Mouse (Mus musculus) splenic B cell, adult 2 months (primary cell): ENCODE data around the gene Fgf8.

Experiments used
- DNase-seq: peaks from one replicate; pipeline ENCODE4 v3.0.0-alpha.2; 2011; ENCODE audit warnings: low read depth, low spot score
- H3K27me3 ChIP-seq: 2 replicates; pipeline ENCODE4 v1.6.1; 2012; ENCODE audit warnings: mild to moderate bottlenecking, low read length, moderate library complexity, mixed read lengths; ENCODE audit not compliant: control insufficient read depth, poor library complexity, insufficient read depth, severe bottlenecking
- H3K36me3 ChIP-seq: 2 replicates; pipeline ENCODE4 v1.6.1; 2012; ENCODE audit warnings: mild to moderate bottlenecking, low read length, moderate library complexity, mixed read lengths; ENCODE audit not compliant: control insufficient read depth, poor library complexity, insufficient read depth, severe bottlenecking

The Fgf8 gene

GRCm38 (mm10) chr19:45722188-45722587 is 20.5 kb downstream of the Fgf8 start:
- no peak for DNase-seq
- H3K36me3 ChIP-seq, result no peaks in the 10 kb centered on the region
- H3K27me3 ChIP-seq, result no peaks in the 10 kb centered on the region

DNA sequence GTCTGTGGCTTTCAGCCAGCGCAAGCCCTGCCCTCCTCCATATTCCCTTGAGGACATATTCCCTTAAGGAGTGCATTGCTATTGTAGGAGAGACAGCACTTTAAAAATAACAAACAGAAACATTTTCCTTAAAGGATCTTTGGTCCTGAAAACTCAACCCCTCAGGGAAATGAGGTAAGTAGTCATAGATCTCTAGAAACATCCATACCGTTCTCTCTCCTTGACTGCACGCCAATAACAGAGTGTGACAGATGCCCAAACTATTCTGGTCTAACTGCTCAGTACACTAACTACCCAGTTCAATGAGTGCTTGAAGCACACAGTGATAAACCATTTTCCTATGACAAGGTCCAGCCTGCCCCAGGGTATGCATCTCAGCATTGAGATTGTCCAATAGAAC is 24.4 kb downstream of the Fgf8 start:
- Histone ChIP-seq H3K36me3 (no peaks in the 10 kb centered on the region), H3K27me3 (no peaks in the 10 kb centered on the region)
- DNase-seq, result no peak

GRCm38 (mm10) chr19:45717493-45718220 is 25.1 kb downstream of the Fgf8 start:
- Histone ChIP-seq H3K27me3 (no peaks in the 10 kb centered on the region), H3K36me3 (no peaks in the 10 kb centered on the region)
- DNase-seq, result no peak

DNA sequence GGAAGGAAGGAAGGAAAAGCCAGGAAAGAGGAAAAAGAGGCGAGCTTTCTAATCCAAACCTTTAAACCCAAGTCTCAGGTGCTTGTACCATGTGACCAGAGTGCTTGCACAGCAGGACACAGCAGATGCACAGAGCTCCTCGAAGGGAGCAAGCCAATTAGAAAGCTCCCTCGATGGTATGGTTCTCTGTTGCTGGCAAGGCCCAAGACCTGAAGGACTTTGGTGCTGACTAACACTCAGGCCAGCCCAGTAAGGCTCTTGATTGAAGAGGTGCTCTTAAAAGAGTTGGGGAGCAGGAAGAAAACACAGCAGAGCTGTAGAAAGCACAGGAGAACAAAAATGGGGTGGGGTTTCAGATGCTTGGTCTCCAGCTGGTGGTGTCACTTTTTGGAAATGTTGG is 34.0 kb downstream of the Fgf8 start:
- Histone ChIP-seq H3K27me3 (no peaks in the 10 kb centered on the region), H3K36me3 (no peaks in the 10 kb centered on the region)
- DNase-seq, result no peak

DNA sequence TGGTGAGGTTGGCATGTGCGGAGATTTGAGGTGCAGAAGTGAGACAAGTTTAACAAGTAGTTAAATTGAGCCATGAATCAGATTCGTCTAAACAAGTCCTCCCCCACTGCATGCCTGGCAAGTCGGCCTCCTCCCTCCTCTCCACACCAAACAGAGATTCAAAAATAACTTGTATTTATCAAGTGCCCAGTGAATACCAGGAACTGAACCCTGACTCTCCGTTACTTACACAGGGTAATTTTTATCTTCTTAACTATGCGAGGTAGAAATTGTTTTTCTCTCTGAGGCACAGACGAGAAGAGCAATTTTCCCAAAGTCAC is 46.5 kb downstream of the Fgf8 start:
- DNase-seq, result no peak
- H3K36me3 ChIP-seq, result no peaks in the 10 kb centered on the region

GRCm38 (mm10) chr19:45695496-45696280 is 47.0 kb downstream of the Fgf8 start:
- no peak for DNase-seq
- no peaks in the 10 kb centered on the region for H3K27me3 ChIP-seq
- no peaks in the 10 kb centered on the region for H3K36me3 ChIP-seq

More for the DNA sequence above, 46.5 kb downstream of the Fgf8 start:
- H3K27me3 ChIP-seq, result no peaks in the 10 kb centered on the region

DNA sequence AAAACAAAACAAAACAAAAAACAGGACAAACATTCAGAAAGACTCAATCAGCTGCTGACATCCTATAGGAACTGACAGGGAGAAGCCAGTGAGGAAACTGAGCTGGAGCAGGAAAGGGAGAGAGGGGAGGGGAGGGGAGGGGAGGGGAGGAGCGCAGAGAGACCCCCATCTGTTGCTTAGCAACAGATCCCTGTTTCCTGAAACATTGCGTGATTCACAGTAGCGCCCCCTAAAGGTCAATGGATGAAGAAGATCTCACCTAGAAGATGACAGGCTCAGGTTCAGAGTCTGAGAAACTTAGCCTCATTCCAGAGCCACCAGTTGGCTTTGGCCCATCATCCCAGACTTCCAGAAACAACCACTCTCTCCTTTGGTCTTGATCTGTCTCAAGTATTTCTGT is 48.7 kb downstream of the Fgf8 start:
- Histone ChIP-seq H3K27me3 (no peaks in the 10 kb centered on the region), H3K36me3 (no peaks in the 10 kb centered on the region)
- peak; percentile 40 for DNase-seq

- H3K36me3 ChIP-seq, result no peaks in the 10 kb centered on the region
- no peak for DNase-seq
- no peaks in the 10 kb centered on the region for H3K27me3 ChIP-seq
Measured at GRCm38 (mm10) chr19:45692211-45692610, 50.5 kb downstream of the Fgf8 start.

DNA sequence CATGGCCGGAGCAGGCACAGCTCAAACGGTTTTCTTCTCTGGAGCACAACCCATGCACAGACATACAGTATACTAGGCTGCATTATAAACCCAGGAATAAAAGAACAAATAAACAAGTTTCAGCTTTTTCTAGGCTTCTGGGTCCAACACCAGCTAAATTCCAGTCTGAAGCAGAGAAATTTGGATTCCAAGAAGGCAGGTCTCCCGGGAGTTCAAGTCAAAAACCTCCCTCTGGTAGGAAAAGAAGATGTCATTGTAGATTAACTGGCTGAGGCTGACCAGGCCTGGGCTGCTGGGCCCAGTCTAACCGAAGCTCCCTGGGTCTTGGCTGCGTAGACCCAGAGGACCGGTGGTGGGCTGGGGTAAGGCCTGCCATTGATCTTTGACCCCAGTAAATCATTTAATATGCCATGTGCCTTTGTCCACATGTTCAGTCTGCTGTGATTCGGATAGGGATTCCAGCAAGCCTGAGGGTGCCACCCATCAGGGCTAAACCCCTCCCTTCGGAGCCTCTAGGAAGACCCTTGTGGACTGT is 51.6 kb downstream of the Fgf8 start:
- Histone ChIP-seq H3K27me3 (no peaks in the 10 kb centered on the region), H3K36me3 (no peaks in the 10 kb centered on the region)
- no peak for DNase-seq

GRCm38 (mm10) chr19:45687001-45687400 is 55.7 kb downstream of the Fgf8 start:
- H3K27me3 ChIP-seq, result no peaks in the 10 kb centered on the region
- no peaks in the 10 kb centered on the region for H3K36me3 ChIP-seq
- no peak for DNase-seq
